Mouse (Mus musculus): Measurements from ENCODE around the gene Ece1. TPM values are rescaled to one million over a fixed set of nuclear protein-coding genes. Genes with fewer than 3 reads are reported as not detected.
"Not testable (repeated sequence)": the region's sequence is repeated elsewhere in the genome, so short reads cannot be mapped to it uniquely, and the experiment has no call there.

Ece1 gene
- polyA plus RNA-seq, 1 experiment, result 33.7 TPM

DNA sequence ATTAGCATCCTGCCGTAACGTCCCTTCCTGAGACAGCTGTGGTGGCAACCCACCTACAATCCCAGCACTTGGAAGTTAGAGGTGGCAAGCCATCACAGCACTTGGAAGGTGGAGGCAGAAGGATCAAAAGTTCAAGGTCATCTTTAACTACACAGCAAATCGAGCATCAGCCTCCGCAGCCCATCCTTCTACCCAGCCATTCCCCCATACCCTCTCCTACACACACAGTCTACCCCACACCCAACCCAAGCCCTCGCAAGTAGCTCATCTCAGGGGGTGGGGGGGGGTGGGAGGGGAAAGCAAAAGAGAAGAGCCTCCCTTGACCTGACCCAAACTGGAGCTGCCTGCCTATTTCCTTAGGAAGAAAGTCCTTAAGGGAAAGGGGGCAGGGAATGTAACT, 25.3 kb upstream of the Ece1 start:
- DNase-seq, result no peak
- Histone ChIP-seq H3K4me3 (ENCODE audit: insufficient read depth, low read depth, low read length) (no peak overlapping the region), H3K4me1 (ENCODE audit: control insufficient read depth, insufficient read depth, low read length) (no peaks in the 10 kb centered on the region), H3K27me3 (replicated peaks; ENCODE audit: control insufficient read depth, insufficient read depth, low read length) (no peaks in the 10 kb centered on the region), H3K27ac (ENCODE audit: insufficient read depth, low read depth, low read length) (no peak overlapping the region), H3K36me3 (ENCODE audit: control insufficient read depth, insufficient read depth, low read length) (no peaks in the 10 kb centered on the region)
- no peak for TF ChIP-seq POLR2A (IDR thresholded peaks at IDR 0.05; ENCODE audit: low read depth, low read length)
- no peak for TF ChIP-seq CTCF (conservative IDR thresholded peaks at IDR 0.05; ENCODE audit: insufficient read depth, insufficient read length, low read depth, low read length)
- WGBS, result 83% methylated on average over 5 of the region's 5 CpGs

DNA sequence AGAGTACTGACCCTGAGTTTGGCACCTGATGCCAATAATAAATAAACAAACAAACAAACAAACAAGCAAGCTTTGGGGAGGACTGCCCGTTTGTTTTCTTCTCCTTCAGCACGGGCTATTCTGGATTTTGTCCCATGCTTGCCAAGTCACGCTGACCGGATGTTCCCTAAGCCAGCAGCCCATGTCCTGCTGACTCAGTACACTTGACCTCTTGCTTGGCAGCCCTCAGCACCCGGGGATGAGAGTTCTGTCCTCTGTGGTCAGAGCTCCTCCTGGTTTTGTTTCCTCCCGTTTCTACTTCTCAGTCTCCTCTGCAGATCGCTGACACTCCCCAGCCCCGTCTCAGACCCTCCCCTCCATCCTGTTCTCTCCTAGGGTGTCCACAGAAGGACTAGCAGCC, 24.2 kb upstream of the Ece1 start:
- no peak overlapping the region for H3K4me3 ChIP-seq (ENCODE audit: insufficient read depth, low read depth, low read length)
- H3K27ac ChIP-seq (ENCODE audit: insufficient read depth, low read depth, low read length), result peak overlapping the region; percentile 49; the same call in 1 of the 2 replicates
- no peaks in the 10 kb centered on the region for H3K27me3 ChIP-seq (replicated peaks; ENCODE audit: control insufficient read depth, insufficient read depth, low read length)
- no peaks in the 10 kb centered on the region for H3K4me1 ChIP-seq (ENCODE audit: control insufficient read depth, insufficient read depth, low read length)
- 32% methylated on average over 8 of the region's 8 CpGs for WGBS
- DNase-seq, result peak; percentile 93
- TF ChIP-seq POLR2A (IDR thresholded peaks at IDR 0.05; ENCODE audit: low read depth, low read length) (no peak), CTCF (conservative IDR thresholded peaks at IDR 0.05; ENCODE audit: insufficient read depth, insufficient read length, low read depth, low read length) (no peak)
- no peaks in the 10 kb centered on the region for H3K36me3 ChIP-seq (ENCODE audit: control insufficient read depth, insufficient read depth, low read length)

DNA sequence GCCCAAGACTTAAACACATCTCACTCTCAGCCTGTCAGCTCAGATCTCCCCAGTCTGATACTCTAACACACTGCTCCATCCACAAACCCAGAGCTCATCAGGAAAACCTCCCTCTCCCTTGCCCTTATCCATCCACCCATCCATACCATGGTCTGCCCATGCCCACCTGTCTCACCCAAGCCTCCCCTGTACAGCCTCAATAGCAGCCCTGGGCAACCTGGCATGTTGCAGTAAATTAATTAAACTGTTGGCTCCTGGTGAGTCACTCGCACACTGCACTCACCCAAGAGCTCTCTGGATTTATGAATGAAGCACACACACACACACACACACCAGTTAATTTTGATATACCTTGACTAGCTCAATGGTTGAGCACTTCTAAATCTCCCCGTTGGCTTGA, 23.2 kb upstream of the Ece1 start:
- whole genome bisulfite sequencing, result 94% methylated on average over 2 of the region's 2 CpGs
- Histone ChIP-seq H3K4me1 (ENCODE audit: control insufficient read depth, insufficient read depth, low read length) (no peaks in the 10 kb centered on the region), H3K27me3 (replicated peaks; ENCODE audit: control insufficient read depth, insufficient read depth, low read length) (no peaks in the 10 kb centered on the region), H3K27ac (ENCODE audit: insufficient read depth, low read depth, low read length) (no peak overlapping the region), H3K4me3 (ENCODE audit: insufficient read depth, low read depth, low read length) (no peak overlapping the region), H3K36me3 (ENCODE audit: control insufficient read depth, insufficient read depth, low read length) (no peaks in the 10 kb centered on the region)
- TF ChIP-seq POLR2A (IDR thresholded peaks at IDR 0.05; ENCODE audit: low read depth, low read length) (no peak), CTCF (conservative IDR thresholded peaks at IDR 0.05; ENCODE audit: insufficient read depth, insufficient read length, low read depth, low read length) (no peak)
- DNase-seq, result no peak

DNA sequence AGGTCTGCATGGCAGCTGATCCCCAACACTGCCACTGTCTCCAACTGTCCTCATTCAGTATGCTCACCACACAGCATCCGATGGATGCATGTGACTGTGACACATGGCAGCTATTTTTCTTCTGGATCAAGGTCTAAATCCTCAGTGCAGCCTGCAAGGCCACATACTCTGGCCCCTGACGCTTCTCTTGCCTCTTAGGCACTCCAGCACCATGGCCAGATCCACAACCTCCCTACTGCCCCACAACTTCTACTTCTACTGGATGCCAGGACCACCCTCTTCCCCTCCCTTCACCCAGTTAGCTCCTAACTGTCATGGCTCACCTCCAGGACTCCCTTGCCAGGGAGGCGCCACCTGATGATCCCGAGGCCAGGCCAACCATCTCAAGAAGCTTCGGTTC, 22.6 kb upstream of the Ece1 start:
- no peak for TF ChIP-seq CTCF (conservative IDR thresholded peaks at IDR 0.05; ENCODE audit: insufficient read depth, insufficient read length, low read depth, low read length)
- no peak for TF ChIP-seq POLR2A (IDR thresholded peaks at IDR 0.05; ENCODE audit: low read depth, low read length)
- Histone ChIP-seq H3K36me3 (ENCODE audit: control insufficient read depth, insufficient read depth, low read length) (no peaks in the 10 kb centered on the region), H3K4me3 (ENCODE audit: insufficient read depth, low read depth, low read length) (no peak overlapping the region), H3K4me1 (ENCODE audit: control insufficient read depth, insufficient read depth, low read length) (no peaks in the 10 kb centered on the region), H3K27me3 (replicated peaks; ENCODE audit: control insufficient read depth, insufficient read depth, low read length) (no peaks in the 10 kb centered on the region), H3K27ac (ENCODE audit: insufficient read depth, low read depth, low read length) (no peak overlapping the region)
- 81% methylated on average over 5 of the region's 5 CpGs for WGBS
- no peak for DNase-seq

DNA sequence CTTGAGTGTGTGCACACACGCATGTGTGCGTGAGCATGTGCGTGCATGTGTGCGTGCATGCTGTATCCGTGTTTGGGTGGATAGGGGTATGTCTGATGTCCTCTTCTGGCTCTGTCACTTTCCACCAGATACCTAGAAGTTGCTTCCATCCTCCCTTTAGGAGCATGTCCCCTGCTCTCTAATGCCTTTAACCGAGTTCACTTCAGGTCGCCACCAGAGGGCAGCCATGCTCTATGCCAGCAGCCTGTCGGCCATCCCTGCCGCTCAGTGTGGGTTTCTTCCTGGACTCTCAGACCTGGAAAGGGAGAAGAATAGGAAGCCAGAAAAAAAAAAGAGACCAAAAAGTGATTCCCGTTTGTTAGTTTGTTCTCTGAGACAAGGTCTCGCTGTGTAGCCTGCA, 17.4 kb upstream of the Ece1 start:
- Histone ChIP-seq H3K36me3 (ENCODE audit: control insufficient read depth, insufficient read depth, low read length) (no peaks in the 10 kb centered on the region), H3K4me3 (ENCODE audit: insufficient read depth, low read depth, low read length) (no peak overlapping the region), H3K27me3 (replicated peaks; ENCODE audit: control insufficient read depth, insufficient read depth, low read length) (no peaks in the 10 kb centered on the region), H3K27ac (ENCODE audit: insufficient read depth, low read depth, low read length) (no peak overlapping the region), H3K4me1 (ENCODE audit: control insufficient read depth, insufficient read depth, low read length) (no peaks in the 10 kb centered on the region)
- WGBS, result 22% methylated on average over 11 of the region's 11 CpGs
- TF ChIP-seq CTCF (conservative IDR thresholded peaks at IDR 0.05; ENCODE audit: insufficient read depth, insufficient read length, low read depth, low read length) (peak; percentile 96), POLR2A (IDR thresholded peaks at IDR 0.05; ENCODE audit: low read depth, low read length) (no peak)
- peak; percentile 79 for DNase-seq

DNA sequence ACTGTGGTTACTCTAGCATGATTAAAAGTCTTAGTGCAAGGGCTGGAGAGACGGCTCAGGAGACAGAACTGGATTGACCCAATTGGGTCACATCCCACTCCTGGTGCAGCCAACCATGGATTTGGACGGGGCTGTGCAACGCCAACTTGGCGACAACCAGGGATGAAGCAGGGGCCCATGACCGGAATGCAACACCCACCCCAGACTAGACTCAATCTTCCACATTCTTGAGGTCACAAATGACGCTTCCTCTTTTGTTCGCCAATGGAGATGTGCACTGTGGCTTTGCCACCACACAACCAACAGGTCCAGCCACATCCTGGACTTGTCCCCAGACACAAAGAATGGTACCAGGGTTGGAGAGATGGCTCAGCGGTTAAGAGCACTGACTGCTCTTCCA, 14.4 kb upstream of the Ece1 start:
- 50% methylated on average over 8 of the region's 8 CpGs for WGBS

DNA sequence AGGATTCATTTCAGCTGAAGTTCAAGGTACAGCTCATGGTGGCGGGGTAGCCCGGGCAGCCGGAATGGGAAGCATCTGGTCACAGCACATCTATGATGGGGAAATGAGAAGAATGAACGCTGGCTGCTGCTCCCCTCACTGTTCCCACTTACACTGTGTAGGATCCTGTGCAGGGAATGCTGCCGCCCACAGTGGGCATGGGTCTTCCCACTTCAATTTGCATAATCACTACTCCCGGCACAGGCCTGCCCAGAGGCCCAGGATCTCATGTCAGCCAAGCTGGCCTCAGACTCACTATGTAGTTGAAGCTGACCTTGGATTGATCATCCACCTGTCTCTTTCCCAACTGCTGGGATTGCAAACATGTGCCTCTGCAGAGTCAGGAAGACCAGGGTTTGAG, 11.9 kb upstream of the Ece1 start:
- no peak for DNase-seq
- H3K27ac ChIP-seq (ENCODE audit: insufficient read depth, low read depth, low read length), result no peak overlapping the region
- H3K27me3 ChIP-seq (replicated peaks; ENCODE audit: control insufficient read depth, insufficient read depth, low read length), result no peaks in the 10 kb centered on the region
- TF ChIP-seq POLR2A (IDR thresholded peaks at IDR 0.05; ENCODE audit: low read depth, low read length), result no peak
- 90% methylated on average over 6 of the region's 6 CpGs for WGBS
- H3K36me3 ChIP-seq (ENCODE audit: control insufficient read depth, insufficient read depth, low read length), result no peaks in the 10 kb centered on the region
- H3K4me1 ChIP-seq (ENCODE audit: control insufficient read depth, insufficient read depth, low read length), result no peaks in the 10 kb centered on the region
- H3K4me3 ChIP-seq (ENCODE audit: insufficient read depth, low read depth, low read length), result no peak overlapping the region

More for the DNA sequence above, 14.4 kb upstream of the Ece1 start:
- H3K4me3 ChIP-seq (ENCODE audit: insufficient read depth, low read depth, low read length); H3K4me1 ChIP-seq (ENCODE audit: control insufficient read depth, insufficient read depth, low read length); H3K36me3 ChIP-seq (ENCODE audit: control insufficient read depth, insufficient read depth, low read length); H3K27ac ChIP-seq (ENCODE audit: insufficient read depth, low read depth, low read length); H3K27me3 ChIP-seq (replicated peaks; ENCODE audit: control insufficient read depth, insufficient read depth, low read length): not testable (repeated sequence)
- peak; percentile 80 for DNase-seq

DNA sequence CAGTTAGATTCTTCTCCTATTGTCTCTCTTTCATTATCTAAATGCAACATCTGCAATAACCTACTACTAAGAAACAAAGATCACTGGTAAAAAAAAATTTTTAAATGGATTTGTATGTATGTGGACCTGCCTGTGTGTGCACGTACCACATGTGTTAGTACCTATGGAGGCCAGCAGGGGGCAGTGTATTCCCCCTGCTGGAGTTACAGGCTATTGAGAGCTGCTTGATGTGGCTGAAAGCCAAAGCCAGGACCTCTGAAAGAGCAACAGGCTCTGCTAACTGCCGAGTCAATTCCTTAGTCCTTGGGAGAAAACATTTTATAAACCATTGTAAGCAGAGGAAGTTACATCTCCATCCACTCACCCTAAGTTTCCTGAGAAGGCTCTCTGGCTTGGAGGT, 10.6 kb upstream of the Ece1 start:
- Histone ChIP-seq H3K27ac (ENCODE audit: insufficient read depth, low read depth, low read length) (no peak overlapping the region), H3K4me3 (ENCODE audit: insufficient read depth, low read depth, low read length) (no peak overlapping the region), H3K36me3 (ENCODE audit: control insufficient read depth, insufficient read depth, low read length) (no peaks in the 10 kb centered on the region), H3K4me1 (ENCODE audit: control insufficient read depth, insufficient read depth, low read length) (peaks cover 5% of the 10 kb centered on the region), H3K27me3 (replicated peaks; ENCODE audit: control insufficient read depth, insufficient read depth, low read length) (no peaks in the 10 kb centered on the region)
- WGBS, result 38% methylated on average over 2 of the region's 2 CpGs
- TF ChIP-seq CTCF (conservative IDR thresholded peaks at IDR 0.05; ENCODE audit: insufficient read depth, insufficient read length, low read depth, low read length), result peak; percentile 82
- no peak for TF ChIP-seq POLR2A (IDR thresholded peaks at IDR 0.05; ENCODE audit: low read depth, low read length)
- peak; percentile 76 for DNase-seq
